Mouse (Mus musculus): ENCODE data around the gene Tbx10. TPM values are rescaled to one million over a fixed set of nuclear protein-coding genes. Genes with fewer than 3 reads are reported as not detected.
"Not testable (repeated sequence)": the region's sequence is repeated elsewhere in the genome, so short reads cannot be mapped to it uniquely, and the experiment has no call there.

The Tbx10 gene
- total RNA-seq, 2 experiments from 2014 or later: not detected

DNA sequence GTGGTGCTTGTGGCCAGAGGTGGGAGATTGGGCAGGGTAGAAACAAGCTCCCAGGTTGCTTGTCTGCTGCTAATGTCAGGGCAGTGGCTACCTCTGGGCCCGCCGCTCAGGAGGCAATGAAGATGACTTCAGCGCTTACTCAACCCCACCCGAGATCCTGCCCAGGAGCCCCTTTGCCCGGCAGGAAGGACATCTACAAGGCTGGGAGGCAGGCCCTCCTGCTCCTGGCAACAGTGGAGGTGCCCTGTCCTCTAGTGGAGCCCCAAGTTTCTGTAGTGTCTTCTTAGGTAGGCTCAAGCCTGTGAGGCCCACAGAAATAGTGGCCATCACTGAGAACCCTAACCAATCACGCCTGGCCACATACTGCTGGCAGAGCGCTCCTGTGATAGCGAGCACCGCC, 12.5 kb downstream of the Tbx10 start:
- no peak for DNase-seq

GRCm38 (mm10) chr19:4005971-4006370, 13.4 kb downstream of the Tbx10 start:
- no peak for DNase-seq

DNA sequence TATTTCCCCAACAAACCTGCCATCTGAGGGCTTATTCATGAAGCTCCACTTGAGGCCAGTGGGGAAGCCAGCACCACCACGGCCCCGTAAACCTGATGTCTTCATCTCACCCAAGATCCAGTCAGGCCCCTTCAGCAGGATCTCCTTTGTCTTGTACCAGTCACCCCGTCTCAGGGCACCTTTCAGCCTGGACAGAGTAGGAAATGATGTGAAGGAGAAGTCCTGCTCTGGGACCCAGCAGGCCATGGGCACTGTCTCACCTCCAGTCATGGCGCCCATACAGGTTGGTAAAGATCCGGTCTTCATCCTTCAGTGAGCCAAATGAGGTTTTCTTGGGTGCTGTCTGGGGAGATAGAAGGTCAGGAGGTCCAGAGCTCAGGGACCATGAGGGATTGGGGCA, 18.5 kb downstream of the Tbx10 start:
- DNase-seq: no peak

- peak; percentile 96 to 98 for DNase-seq
Observed at GRCm38 (mm10) chr19:4012432-4013022, 20.0 kb downstream of the Tbx10 start, which contains the start of gene Ndufv1. Ndufv1 (minus strand) TSS chr19:4012806.

DNA sequence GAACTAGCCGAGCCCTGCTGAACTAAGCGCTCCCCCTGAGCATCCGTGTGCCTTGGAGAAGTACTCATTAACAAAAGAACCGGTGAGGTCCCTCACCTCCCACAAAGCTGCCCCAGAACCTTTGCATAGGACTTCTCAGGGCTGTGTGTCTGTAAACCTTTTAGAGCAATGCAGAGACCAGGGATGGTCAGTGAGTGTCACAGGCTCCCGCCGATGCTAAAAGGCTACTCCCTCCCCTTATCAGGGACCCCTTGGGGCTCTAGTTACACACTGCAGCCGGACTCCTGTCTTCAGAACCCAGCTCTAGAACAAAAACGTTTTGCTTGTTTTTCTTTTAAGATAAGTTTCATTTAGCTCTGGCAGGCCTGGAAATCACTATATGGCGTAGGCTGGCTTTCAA, 20.5 kb downstream of the Tbx10 start:
- DNase-seq: no peak

DNA sequence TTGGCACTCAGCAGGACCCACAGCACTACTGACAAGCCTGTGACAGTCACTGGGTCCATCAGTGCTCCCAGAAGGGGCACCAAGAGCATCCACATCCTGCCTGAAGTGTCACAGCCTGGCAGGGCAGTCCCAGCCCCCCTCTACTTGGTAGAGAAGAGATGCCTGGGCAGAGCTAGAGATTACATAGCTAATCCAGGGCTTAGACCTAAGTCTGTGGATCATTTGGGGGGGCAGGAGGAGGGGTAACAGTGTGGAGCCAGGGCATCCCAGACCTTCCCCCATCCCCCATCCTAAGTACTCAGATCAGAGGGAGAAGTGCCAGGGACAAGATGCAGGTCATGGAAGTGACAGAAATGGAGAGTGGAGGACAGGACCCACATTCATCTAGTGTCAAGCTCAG, 22.2 kb downstream of the Tbx10 start:
- DNase-seq: no peak

DNA sequence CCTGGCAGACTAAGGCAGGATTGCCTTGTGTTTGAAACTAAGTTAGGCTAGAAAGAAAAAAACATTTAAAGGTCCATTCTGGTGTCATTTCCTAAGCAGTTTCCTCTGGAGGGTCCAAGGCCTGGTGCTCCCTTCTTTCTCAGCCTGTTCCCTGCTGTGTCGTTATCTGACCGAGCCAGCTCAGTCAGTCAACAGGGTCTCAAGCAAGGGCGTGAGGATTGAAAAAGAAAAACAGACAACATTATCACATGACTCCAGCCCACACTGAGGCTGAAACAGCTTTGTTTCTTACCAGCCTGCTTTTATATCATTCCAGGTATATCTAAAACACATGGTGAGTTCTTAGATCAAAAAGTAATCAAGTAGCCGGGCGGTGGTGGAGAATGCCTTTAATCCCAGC, 23.1 kb downstream of the Tbx10 start:
- no peak for DNase-seq

GRCm38 (mm10) chr19:4017921-4018587, 25.5 kb downstream of the Tbx10 start:
- DNase-seq: no peak

- DNase-seq: peak; percentile 71 to 77
Observed at GRCm38 (mm10) chr19:4018743-4019583, 26.4 kb downstream of the Tbx10 start.

GRCm38 (mm10) chr19:4023185-4023584, 30.6 kb downstream of the Tbx10 start:
- no peak for DNase-seq

GRCm38 (mm10) chr19:4027576-4027975, 35.0 kb downstream of the Tbx10 start:
- no peak for DNase-seq

- no peak for DNase-seq
Observed at GRCm38 (mm10) chr19:4032668-4033067, 40.1 kb downstream of the Tbx10 start.

DNA sequence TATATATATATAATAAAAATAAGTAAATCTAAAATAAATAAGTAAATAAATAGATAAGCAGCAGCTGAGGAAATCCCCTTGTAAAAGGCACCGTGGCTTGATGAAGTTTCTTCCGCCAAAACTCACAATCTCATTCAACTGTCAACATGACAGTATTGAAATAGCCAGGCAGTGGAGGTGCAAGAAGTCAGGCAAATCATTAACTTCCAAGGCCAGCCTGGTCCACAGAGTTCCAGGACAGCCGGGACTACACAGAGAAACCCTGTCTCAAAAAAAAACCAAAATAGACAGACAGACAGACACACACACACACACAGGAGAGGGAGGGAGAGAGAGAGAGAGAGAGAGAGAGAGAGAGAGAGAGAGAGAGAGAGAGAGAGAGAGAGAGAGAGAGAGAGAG, 40.7 kb downstream of the Tbx10 start:
- no peak for DNase-seq

GRCm38 (mm10) chr19:4033742-4034141, 41.2 kb downstream of the Tbx10 start:
- DNase-seq: no peak

DNA sequence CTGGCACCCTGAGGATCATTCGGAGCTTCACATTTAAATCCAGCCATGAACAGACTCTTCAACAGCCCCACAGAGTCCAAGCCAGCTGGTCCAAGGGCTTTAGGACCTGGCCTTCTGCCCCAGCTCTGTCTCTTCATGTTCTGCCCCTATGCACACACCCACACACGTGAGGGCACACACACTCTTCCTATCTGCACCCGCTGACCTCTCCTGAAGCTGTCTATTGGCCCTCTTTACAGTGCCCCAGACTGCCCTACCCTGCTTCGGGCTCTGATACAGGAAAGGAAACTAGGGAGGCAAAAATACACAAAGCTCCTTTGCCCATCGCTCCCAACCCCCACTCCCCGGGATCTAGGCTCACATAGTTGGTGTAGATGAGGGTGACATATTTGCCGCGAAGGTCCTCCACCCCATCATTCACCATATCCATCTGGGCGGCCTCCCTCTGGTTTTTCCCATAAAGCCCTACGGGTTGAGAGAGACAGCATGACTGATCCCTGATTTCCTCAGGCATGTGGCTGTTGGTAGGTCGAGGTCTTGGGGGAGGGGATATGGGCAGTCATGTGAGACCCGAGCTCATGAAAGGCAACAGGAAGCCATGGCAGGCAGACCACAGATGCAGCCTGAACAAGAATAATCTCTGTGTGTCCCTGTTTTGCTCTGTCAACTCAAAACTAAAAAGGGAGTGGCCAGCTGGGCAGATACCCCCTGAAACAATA, 43.9 kb downstream of the Tbx10 start:
- DNase-seq: no peak

DNA sequence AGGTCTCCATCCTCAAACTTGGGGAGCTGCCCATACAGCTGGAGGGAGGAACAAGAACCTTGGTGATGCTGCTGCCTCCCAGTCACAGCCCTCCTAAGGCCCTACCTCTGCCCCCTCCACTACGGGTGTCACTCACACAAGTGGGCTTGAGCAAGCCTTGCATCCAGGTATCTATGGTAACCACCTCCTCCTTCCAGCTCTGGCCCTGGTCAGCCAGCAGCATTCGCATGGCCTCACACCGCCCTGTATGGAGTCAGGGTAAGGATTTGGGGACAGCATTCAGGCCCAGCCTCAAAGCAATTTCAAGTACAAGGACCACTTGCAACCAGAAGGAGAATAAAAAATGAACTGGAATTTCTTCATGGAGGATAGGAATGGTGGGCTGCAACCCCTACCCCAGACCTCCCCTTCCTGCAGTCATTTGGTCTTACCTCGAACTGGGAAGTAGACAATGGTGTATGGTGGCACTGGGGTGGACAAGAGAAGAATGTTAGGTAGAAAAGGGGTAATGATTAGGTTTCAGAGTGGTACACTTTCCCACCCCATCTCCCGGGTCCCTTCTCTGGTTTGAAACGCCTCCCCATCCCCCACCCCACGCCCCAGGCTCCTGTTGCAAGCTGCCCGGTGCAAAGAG, 44.7 kb downstream of the Tbx10 start:
- not testable (repeated sequence) for DNase-seq

DNA sequence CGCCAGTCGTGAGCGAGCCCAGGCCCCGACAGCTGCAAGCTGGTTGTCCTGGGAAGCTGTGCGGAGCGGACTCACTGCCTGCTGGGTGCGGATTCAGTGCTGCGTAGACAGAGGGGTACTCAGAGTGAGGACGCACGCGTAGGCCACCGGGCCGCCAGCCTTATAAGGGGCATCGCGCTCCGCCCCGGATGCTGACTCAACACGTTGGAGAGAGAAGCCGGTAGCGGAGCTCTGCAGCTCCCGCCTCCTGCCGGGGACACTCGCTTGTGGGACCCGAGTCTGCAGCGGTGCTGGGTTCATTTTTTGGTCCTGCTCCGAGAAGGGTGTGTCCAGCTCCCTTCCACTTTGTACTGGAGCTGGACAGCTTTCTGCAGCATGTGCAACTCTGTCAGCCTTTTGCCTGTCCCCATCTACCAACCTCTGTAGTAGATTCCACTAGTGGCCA, 45.3 kb downstream of the Tbx10 start, which contains the start of gene Gstp1:
Gstp1 (minus strand) TSS at position 198 of the 445 bp plus-strand sequence.
- DNase-seq: peak; percentile 86

GRCm38 (mm10) chr19:4040941-4041340, 48.4 kb downstream of the Tbx10 start:
- DNase-seq: not testable (repeated sequence)

DNA sequence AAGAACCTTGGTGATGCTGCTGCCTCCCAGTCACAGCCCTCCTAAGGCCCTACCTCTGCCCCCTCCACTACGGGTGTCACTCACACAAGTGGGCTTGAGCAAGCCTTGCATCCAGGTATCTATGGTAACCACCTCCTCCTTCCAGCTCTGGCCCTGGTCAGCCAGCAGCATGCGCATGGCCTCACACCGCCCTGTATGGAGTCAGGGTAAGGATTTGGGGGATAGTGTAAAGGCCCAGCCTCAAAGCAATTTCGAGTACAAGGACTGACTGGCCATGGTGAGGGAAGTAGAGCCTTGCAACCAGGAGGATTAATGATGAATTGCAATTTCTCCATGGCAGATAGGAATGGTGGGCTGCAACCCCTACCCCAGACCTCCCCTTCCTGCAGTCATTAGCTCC, 48.9 kb downstream of the Tbx10 start:
- not testable (repeated sequence) for DNase-seq

DNA sequence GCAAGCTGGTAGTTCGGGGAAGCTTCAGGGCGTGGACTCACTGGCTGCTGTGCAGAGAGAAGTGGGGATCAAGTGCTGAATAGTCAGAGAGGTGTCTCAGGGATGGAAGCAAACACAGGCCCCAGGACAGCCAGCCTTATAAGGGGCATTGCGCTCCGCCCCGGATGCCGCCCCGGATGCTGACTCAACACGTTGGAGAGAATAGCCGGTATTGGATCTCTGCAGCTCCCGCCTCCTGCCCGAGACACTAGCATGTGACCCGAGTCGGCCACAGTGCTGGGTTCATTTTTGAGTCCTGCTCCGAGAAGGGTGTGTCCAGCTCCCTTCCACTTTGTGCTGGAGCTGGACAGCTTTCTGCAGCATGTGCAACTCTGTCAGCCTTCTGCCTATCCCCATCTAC, 49.6 kb downstream of the Tbx10 start:
- no peak for DNase-seq

DNA sequence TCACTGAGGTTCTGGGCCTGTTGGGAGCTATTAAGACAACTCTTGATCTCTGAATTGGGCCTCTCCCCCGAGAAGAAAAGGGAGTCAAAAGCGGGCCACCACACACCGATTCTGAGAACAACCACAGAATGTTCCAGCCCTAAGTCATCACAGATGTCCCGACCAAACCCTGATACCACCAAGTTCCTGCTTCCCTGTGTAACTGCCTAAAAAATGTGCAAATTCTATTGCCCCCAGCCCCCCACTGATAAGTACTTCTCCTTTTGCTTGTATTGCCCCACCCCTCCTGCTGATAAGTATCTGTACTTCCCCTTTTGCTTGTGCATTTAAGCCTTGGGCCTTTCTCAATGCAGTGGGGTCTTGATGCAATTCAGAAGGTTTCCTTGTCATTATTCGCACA, 51.6 kb downstream of the Tbx10 start:
- not testable (repeated sequence) for DNase-seq
